Mouse (Mus musculus): ENCODE results near the gene Myh14.
A peak's percentile ranks its signal among the peaks of the same experiment; 100 is the strongest.

The Myh14 gene

DNA sequence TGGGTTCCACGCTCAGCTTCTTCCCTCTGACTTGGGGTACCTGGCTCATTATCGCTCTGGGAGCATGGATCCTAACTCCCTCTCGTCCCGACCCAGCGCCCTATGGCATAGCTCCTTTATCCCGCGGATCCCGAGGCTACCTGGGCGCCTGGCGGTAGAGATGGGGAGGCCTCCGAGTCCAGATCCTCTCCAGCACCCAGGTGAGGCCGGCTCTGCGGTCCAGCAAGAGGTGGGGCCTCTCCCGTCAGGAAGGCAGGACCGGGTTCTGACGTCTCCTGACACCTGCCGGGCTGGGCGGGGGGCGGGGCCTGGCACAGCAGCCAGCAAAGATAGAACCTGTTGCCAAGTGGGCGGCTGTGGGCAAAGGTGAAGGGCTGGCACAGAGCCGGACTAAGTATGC, 1.5 kb downstream of the Myh14 start:
- peak; percentile 26 to 31 for DNase-seq

DNA sequence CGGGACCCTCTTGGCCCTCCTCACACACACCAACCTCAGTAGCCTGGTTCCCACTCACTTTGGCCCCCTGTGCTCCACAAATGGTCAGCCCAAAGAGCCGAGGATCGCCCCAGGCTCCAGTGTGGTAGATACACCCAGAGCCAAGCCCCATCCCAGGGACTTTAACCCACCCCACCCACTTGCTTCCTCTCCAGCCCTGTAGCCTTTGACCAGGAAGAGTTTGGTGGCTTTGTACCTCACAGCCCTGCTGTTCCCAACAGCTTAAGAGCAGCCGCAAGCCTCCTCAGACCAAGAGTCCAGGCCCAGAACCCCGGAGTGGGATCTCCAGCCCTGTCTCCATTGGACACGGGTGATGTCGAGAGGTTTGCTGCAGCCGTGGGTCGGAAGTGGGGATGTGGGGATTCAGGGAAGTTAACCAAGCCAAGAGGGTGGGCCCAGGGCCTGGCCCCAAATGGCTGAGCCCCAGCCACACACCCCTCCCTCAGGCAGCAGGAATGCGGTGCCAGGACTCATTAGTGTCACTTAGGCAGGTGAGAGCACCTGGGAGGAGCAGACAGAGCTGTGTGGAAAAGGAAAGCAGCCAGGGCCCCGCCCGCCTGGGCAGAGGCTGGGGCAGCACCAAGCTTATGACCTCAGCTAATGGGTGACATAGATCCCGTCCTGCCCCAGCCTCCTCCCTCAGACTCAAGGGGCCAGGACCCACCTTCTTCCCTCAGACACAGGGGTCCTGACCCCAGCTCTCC, 2.5 kb downstream of the Myh14 start:
- no peak for DNase-seq

DNA sequence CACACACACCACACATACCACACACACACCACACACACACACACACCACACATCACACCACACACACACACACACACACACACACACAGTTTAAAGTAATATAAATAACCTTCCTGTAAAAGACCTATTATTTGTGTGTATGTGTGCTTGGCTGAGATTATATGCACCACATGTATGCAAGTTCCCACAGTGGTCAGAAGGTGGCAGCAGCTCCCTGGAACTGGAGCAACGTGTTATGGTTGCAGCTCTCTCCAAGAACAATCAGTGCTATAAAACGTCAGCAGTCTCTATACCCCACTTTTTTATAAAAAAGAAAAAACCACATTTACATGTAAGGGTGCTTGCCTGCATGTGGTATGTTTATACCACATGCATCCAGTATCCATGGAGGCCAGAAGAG, 4.2 kb downstream of the Myh14 start:
- DNase-seq: no peak

DNA sequence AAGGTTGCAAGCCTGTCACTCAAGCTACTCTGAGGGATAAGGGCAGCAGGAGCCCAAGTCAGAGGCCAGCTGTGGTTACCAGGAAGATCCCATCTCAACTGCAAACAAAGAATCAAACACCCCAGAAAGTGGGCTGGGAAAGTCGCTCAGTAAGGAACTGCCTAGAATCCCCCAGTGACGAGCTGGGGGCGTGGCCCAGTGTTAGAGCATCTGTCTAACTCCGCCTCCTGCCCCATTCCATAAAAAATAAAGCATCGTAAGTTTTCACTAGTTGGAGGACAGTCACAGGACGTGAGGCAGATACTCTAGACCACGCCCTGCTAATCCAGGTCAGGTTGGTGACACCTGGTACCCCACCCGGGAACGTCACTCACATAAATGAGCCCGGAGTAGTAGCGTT, 5.9 kb downstream of the Myh14 start:
- no peak for DNase-seq

DNA sequence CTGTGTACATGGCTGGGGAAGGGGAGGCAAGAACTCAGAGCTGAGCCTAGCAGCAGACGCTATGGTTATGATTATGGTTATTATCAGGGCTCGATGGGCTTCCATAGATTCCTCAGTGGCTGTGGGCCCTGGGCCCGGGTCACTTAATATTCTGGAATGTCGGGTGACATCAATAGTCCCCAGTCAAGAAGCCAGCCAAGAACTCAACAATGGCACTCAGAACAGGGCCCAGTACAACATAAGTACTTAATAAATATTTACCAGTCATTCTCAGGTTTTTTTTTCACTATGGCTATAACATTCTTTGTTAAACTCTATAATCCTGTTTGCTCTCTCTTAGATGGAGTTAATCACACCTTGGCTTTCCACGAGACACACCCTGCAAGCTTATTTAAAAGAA, 7.1 kb downstream of the Myh14 start:
- DNase-seq: no peak

DNA sequence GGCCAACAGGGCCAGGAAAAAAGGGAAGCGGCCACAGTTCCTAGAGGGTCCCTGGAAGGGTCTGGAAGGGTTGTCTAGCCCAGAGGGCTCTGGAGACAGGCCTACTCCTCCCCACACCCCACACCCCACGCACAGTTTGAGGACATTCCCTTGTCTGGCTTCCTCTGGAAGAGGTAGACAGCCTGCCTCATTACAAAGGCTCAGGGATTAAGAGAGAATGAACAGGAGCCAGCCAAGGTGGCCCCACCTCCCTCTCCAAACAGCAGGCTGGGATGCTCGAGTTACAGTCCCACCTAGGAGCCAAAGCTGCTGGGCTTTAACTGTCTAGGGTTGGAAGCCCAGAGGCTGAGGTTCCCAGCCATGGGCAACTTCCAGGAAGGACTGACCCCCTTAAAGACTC, 8.1 kb downstream of the Myh14 start:
- DNase-seq: no peak

DNA sequence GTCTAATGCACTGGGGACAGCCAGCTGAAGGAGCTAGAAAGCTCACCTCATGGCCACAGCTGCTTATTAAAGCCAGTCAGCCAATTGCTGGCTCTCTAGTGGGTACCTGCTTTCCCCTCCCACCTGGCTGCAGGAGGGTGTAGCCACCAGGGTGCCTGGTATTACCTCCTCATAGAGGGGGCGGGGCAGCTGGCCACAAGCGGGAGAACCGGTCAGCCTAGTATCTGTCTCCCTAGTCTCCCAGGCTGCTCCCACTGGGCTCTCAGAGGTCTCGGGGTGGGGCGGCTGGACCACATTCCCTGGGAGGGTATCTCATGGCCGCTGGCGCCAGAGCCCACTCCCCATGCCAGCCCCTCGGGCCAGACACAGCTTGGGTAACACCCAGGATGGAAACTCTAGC, 8.5 kb downstream of the Myh14 start:
- no peak for DNase-seq

DNA sequence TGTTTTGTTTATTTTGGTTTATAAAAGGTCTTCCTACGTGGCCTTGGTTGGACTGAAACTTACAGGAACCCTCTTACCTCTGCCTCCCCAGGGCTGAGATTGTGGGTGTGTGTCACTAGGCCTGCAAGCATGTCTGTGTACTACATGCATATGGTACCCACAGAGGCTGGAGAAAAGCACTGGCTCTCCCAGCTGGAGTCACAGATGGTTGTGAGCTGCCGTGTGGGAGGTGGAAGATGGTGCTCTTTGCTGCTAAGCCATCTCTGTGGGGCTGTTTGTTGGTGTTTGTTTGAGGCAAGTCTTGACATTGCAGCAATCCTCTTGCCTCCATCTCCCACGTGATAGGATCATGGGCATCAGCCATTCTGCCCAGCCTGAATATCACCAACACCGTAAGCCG, 9.4 kb downstream of the Myh14 start:
- DNase-seq: no peak

DNA sequence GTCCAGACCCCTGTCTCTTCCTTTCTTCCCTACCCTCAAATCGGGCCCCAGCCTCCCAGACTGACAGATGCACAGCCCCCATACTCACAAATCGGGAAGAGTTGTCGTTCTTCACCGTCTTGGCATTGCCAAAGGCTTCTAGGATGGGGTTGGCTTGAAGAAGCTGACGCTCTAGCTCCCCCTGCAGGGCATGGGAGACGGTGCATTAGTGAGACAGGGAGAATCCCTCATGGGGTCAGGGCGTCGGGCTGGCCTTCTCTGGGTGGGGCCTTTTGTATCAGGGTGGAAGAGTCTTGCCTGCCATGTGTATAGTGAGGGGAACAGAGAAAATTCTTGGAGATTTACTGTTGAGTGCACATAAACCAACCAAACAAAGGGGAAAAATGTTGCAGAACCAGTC, 15.1 kb downstream of the Myh14 start:
- peak; percentile 78 to 82 for DNase-seq

DNA sequence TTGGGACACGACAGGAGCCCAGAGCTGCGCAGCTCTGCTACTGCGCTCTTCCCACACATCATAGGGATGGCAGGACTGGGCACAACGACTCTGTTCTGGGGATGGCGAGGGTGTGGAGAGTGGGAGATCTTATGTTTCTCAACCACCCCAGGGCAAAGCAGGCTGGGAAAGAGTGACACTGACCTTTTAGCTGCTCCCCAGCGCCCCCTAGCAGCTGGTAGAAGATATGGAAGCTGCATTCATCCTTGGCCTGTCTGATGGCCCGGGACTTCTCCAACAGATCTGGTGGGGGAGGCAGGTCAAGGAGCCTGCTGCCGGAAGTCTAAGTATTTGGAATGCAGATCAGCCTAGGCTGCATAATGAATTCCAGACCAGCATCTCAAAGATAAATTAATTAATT, 16.9 kb downstream of the Myh14 start:
- peak; percentile 57 to 68 for DNase-seq

DNA sequence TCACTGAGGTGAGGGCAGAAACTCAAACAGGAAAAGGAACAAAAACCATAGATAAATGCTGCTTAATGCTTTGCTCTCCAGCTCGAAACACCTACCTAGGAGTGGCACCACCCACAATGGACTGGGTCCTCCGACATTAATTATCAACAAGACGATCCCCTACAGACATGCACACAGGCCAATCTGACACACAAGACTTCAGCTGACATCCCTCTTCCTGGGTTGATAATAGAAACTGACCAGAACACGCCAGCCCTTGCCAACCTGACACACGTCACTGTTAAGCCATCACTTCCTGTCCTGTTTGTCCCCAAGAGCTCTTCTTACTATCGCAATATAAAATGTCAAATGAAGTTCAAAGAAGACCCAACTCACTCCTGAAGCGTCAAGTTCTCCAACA, 19.2 kb downstream of the Myh14 start:
- DNase-seq: no peak

DNA sequence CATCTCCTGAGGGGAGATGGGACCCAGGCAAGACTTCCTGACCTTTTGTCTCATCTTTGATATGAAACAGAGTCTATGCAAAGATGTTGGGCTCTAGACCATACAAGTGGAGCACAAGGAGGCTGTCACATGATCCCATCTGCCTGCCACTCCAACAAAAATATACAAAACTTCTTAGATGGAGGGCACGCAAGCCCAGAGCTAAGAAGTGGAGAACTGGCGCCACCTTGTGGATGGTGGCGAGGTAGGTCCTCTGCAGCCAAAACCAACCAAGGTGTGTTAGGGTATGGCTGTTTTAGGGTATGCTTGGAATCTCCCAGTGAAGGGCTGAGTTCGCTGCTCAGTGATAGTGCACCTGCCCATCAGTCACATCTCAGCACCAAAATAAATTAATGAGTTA, 20.7 kb downstream of the Myh14 start:
- DNase-seq: peak; percentile 90 to 92

DNA sequence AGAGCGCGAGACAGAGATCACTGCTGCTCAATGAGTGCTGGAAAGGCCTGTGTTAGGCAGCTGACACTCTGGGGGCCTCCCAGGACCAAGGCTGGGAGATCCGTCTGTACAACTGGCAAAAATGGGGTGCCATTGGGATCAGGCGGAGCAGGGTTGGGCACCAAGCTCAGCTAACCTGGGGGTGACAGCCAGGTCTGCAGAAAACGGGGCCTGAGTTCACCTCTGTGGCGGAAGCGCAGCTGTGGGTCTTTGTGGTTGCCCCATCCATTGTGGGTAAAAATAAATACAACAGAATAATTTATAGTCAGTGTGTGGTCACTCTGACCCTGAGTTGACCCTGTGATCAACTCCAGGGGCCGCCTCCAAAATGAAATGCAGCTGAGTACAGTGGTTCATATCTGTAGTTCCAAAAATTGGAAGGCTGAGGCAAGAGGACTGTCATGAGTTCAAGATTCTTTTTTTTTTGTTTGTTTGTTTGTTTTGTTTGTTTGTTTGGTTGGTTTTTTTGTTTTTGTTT, 21.5 kb downstream of the Myh14 start:
- no peak for DNase-seq

DNA sequence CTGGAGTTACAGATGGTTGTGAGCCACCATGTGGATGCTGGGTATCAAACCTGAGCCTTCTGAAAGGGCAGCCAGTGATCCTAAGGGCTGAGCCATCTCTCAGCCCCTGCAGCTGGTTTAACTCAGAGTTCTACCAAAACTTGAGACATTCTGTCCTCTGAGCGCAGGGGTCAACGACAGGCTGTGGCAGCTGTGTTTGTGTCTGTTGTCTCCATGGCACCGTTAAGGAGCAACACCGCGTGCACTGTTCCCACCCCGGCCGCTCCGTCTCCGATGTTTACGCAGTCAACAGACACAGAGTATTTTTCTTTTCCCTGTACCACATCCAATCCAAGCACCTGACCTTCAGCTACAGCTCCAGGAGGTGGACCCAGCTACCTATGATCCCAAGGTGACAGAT, 22.9 kb downstream of the Myh14 start:
- no peak for DNase-seq

DNA sequence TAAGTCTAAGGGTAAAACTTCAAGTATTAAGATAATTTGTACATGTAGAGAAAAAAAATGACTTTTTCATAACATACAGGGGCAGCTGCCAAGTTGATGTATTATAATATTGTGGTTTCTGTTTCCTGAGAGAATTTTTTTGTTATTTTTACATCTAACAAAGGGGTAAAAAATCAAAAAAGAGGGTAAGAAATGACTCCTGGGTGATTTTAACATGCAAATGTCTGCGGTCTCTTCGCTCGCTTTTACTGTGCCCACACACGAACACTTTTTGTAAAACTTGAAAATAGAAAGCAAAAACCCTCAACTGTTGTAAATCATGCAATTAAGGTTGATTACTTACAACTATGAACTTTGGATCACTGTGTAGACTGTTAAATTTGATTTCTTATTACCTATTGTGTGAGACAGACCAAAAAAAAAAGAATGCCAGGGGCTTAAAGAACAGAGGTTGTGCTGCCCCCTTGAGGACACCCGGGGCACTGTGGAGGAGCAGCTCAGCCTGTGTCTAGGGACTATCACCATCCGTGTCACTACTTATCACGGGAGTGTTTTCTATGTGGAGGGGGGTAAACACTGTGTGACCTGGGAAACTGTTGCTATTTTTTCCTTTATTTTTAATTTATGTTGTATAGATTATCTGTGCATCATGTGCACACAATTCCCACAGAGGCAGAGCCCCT, 23.5 kb downstream of the Myh14 start:
- DNase-seq: peak; percentile 96 to 98

DNA sequence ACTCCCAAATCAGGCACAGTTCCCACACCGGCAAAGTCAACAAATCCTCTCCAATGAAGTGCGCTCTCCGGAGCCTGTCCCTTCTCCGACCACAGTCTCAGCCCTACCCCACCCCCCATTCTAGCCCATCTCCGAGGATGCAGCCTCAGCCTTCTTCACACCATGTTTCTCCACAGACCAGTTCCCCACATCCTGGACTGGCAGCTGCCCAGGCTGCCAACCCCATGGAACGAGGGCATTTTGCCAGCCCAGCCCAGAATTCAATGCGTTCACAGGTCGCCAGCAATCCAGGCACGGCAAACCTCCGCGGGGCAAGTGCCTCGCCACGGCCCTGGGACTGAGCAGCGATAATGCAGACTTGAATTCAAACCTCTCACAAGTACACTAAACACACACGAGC, 24.7 kb downstream of the Myh14 start:
- DNase-seq: peak; percentile 92 to 94

DNA sequence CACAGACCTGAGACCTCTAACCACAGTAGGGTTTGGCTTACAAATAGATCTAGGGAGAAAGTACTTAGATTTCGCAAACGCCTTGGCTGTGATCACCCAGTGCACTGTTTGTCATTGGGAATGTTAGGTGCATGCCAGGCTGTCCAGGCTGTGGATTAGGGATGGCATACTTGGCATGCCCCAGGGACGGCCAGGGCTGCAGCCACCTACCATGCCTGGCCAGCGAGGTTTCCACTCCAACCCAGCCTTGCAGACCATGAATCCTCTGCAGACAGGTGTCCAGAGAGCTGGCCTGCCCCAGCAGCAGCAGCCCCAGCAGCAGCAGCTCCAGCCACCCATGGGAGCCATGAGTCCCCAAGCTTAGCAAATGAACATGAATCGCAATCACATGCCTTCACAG, 25.4 kb downstream of the Myh14 start:
- no peak for DNase-seq

DNA sequence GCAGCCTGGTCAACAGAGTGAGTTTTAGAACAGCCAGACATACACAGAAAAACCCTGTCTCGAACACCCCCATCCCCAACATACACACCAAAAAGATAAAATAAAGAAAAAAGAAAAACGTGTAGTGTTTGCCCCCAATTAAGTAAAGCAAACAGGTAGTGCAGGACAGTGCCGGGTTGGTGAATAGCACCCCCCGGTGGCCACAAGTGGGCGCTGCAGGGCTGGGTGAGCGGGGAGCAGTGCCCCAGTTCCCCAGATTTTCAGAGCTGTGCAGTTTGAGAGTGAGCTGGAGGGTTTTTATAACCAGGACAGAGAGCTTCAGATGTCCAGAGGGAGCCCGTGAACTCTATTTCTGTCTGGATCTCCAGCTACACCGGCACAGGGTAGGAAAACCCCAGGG, 28.8 kb downstream of the Myh14 start:
- DNase-seq: peak; percentile 77 to 85

DNA sequence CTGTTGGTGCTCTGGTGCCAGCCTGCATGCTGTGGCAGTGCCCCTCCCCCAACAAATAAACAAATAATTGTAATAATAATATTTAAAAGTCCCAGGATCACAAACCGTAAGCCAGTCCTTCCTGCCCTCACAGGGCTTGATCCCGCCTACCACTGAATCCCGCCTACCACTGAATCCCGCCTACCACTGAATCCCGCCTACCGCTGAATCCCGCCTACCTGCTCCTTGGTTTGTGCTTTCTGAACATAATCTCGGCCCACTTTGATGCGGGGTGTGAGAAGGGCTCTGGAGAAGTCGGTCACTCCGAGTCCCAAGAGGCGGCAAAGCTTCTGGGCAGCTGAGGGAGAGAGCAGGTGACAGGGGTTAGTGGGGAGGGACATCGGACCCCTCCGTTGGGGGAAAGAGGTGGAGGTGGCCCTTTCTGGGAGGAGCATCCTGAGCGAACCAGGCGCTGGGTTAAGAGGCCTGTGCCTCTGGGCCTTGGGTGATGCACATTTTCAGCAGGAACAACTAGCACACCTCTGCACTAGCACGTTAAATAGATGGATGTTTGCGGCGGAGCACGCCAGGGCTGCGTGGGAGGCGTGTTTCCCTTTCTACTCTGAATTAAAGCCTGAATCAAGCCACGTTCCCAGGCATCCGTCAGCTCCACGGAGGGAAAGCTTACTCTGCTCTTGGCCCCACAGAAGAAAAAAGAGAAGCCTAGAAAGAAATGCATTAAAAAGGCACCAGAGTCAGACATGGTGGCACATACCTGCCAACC, 29.6 kb downstream of the Myh14 start:
- DNase-seq: no peak

DNA sequence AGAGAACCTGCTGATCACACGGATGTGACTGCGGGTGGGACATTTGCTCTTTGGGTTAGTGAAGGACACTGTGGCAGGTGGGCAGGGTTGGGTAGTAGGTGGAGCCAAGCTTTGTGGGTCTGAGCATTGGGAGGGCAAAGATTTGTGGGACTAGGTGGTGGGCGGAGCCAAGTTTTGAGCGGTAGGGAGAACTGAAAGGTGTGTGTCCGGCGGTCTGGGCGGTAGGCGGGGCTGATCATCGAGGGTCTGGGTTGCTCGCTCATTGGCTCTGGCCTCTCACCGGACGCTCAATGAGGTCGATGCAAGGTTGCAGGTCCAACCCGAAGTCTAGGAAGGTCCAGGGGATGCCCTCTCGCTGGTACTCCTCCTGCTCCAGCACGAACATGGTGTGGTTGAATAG, 32.0 kb downstream of the Myh14 start:
- no peak for DNase-seq

DNA sequence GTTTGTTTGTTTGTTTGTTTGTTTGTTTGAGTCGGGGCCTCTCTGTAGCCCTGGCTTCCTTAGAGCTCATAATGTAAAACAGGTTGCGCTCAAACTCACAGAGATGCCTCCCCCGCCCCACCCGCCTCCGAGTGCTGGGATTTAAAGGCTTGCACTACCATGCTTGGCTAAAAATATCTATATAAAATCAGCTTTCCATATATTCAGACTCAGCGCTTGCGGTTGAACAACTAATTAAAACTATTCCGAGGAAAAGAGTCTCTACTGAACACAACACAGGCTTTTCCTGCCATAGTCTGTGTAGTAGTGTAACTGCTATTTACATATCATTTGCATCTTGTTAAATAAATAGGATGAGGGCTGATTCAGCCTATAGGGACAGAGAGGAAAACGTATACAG, 34.0 kb downstream of the Myh14 start:
- no peak for DNase-seq

DNA sequence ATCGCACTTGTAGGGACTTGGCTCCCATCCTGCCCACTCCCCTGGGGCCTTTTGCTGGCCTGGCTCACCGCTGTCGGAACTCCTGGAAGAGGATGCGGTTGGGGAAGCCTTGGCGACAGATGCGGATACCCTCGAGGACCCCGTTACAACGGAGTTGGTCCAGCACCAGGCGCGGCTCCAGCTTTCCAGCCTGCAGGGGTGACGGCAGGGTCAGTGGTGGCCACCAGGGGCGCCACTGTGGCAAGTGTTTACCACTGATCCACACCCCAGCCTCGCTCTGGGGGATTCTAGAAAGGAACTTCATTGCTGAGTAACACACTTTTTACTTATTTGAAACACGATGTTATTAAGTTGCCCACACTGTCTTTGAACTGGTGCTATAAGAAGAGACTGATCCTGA, 37.2 kb downstream of the Myh14 start:
- peak; percentile 73 to 87 for DNase-seq

DNA sequence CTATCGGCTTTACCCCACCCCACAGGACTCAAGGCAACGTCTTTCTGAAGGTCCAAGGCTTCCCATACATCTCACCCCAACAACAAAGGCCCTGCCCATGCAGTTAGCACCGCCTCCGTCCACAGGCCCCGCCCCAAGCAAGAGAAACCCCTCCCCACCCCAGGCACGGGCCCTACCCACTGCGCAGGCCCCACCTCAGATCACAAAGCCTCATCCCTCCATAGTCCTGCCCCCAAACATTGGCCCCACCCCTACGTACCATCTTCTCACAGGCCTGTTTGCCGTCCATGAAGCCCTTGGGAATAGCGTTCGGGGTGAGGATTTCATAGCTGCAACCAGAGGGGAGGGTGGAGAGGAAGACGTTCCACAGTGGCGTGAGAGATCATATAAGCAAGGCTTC, 38.0 kb downstream of the Myh14 start:
- peak in 1 of 2 experiments; percentile 21 for DNase-seq

DNA sequence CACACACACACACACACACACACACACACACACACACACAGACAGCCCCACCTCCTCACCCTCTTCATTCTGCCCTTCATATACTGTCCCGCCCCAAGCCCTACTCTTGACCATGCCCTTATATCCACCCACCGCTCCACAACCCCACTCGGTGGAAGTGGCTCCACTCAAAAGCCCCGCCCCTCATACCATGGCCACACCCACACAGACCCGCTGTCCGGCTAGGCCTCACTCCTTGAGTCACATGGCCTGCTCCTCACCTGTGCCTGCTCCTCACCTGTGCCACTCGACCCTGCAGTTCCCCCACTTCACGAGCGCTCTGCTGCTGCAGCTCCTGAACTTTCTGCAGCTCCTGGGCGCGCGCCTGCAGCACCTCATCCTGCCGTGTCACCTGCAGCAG, 40.2 kb downstream of the Myh14 start:
- DNase-seq: no peak

Measured in cerebellum, postnatal 10 days (tissue).